In genomic region chrX:36329040-36329649, GRCm38 (mm10) we compare ENCODE assay signal across 8 mouse cellular contexts. TPM values are rescaled to one million over a fixed set of nuclear protein-coding genes. Genes with fewer than 3 reads are reported as not detected.
DNase-seq lines count a peak whose midpoint lies in the region; ATAC-seq and TF ChIP-seq lines count a peak whose summit lies in the region.

No protein-coding gene starts in this region.

- 0 out of 2 replicates have a peak, but pooled peaks cover 6% of the 10 kb centered on the region for H3K9me3 ChIP-seq in forebrain, embryonic 10.5 days
- no peaks in the 10 kb centered on the region for H3K9me3 ChIP-seq in hindbrain, embryonic 15.5 days

- no peak for TF ChIP-seq CTCF in bone marrow, adult 2 months (IDR thresholded peaks at IDR 0.05; ENCODE audit: control insufficient read depth, insufficient read depth, low read length)

- H3K4me1 ChIP-seq in bone marrow, adult 2 months (ENCODE audit: control insufficient read depth, insufficient read depth, low read length): no peaks in the 10 kb centered on the region
- peaks cover 18% of the 10 kb centered on the region; the same call in 1 of the 2 replicates for H3K4me1 ChIP-seq in forebrain, embryonic 10.5 days
- peaks cover 10% of the 10 kb centered on the region; the same call in 1 of the 2 replicates for H3K4me1 ChIP-seq in hindbrain, embryonic 15.5 days (replicated peaks)

- H3K4me2 ChIP-seq in hindbrain, embryonic 15.5 days: peak overlapping the region; percentile 94
- peak overlapping the region; percentile 67 for H3K4me2 ChIP-seq in myocyte (ENCODE audit: low read depth)

- H3K36me3 ChIP-seq in forebrain, embryonic 10.5 days (replicated peaks): no peaks in the 10 kb centered on the region
- H3K36me3 ChIP-seq in hindbrain, embryonic 15.5 days: no peaks in the 10 kb centered on the region
- H3K36me3 ChIP-seq in myocyte (ENCODE audit: control insufficient read depth, insufficient read depth): no peaks in the 10 kb centered on the region

- WGBS in bone marrow, adult 2 months: 23% methylated on average over 53 of the region's 66 CpGs
- 17% methylated on average over 50 of the region's 66 CpGs for WGBS in forebrain, embryonic 10.5 days
- 22% methylated on average over 45 of the region's 66 CpGs for WGBS in hindbrain, embryonic 15.5 days

- H3K27me3 ChIP-seq in forebrain, embryonic 10.5 days (ENCODE audit: poor library complexity, severe bottlenecking): peaks cover 62% of the 10 kb centered on the region
- H3K27me3 ChIP-seq in hindbrain, embryonic 15.5 days: no peaks in the 10 kb centered on the region
- H3K27me3 ChIP-seq in myocyte (ENCODE audit: control insufficient read depth, insufficient read depth, insufficient read length): no peaks in the 10 kb centered on the region

- ATAC-seq in hindbrain, embryonic 15.5 days (ENCODE audit: low FRiP score, low read depth): peak; percentile 59
- ATAC-seq in erythroid progenitor cell, adult 5-6 weeks (replicated peaks; ENCODE audit: low FRiP score, poor library complexity, severe bottlenecking): no peak

- DNase-seq in ovary, postnatal 14 days (ENCODE audit: low spot score): peak; percentile 4
- no peak for DNase-seq in ovary, postnatal 10 days (ENCODE audit: low spot score)
- DNase-seq in forebrain, embryonic 10.5 days (ENCODE audit: extremely low spot score, low spot score): peak; percentile 15
- peak; percentile 15 for DNase-seq in liver

- H3K79me2 ChIP-seq in myocyte (ENCODE audit: control insufficient read depth, insufficient read depth): no peaks in the 10 kb centered on the region

- no peak overlapping the region for H3ac ChIP-seq in myocyte (ENCODE audit: control insufficient read depth, insufficient read length)

- no peak overlapping the region; the same call in 1 of the 2 replicates for H3K27ac ChIP-seq in bone marrow, adult 2 months (ENCODE audit: control insufficient read depth, insufficient read depth, low read depth, low read length, poor library complexity)
- peak overlapping the region; percentile 60; the same call in 1 of the 2 replicates for H3K27ac ChIP-seq in forebrain, embryonic 10.5 days
- no peak overlapping the region for H3K27ac ChIP-seq in hindbrain, embryonic 15.5 days (replicated peaks)

- no peak for TF ChIP-seq POLR2A in bone marrow, adult 2 months (IDR thresholded peaks at IDR 0.05; ENCODE audit: borderline replicate concordance, control insufficient read depth, low read depth, low read length)
- no peak for TF ChIP-seq POLR2A in myocyte (IDR thresholded peaks at IDR 0.05; ENCODE audit: insufficient read length, low read depth)

- no peak overlapping the region; the same call in none of the 2 replicates for H3K9ac ChIP-seq in hindbrain, embryonic 15.5 days

- peak overlapping the region; percentile 64 for H3K4me3 ChIP-seq in bone marrow, adult 2 months (replicated peaks; ENCODE audit: control insufficient read depth, low read depth, low read length)
- peak overlapping the region; percentile 56 for H3K4me3 ChIP-seq in forebrain, embryonic 10.5 days
- H3K4me3 ChIP-seq in hindbrain, embryonic 15.5 days: peak overlapping the region; percentile 49
- H3K4me3 ChIP-seq in myocyte: peak overlapping the region; percentile 28

TF ChIP-seq in myocyte, 11 proteins besides CTCF, POLR2A, EP300 and RAD21:
- no peak for TF ChIP-seq MAX (IDR thresholded peaks at IDR 0.05; ENCODE audit: low read depth)
- no peak for TF ChIP-seq CEBPB (IDR thresholded peaks at IDR 0.05; ENCODE audit: insufficient read depth, poor library complexity, severe bottlenecking)
- TF ChIP-seq USF1 (IDR thresholded peaks at IDR 0.05; ENCODE audit: low read depth): no peak
- TF ChIP-seq REST (IDR thresholded peaks at IDR 0.05; ENCODE audit: insufficient read depth, insufficient read length): no peak
- no peak for TF ChIP-seq TCF3 (IDR thresholded peaks at IDR 0.05; ENCODE audit: insufficient read length, low read depth)
- no peak for TF ChIP-seq MYOG (IDR thresholded peaks at IDR 0.05; ENCODE audit: control insufficient read depth in 1 of 3, insufficient read depth in 1 of 3, insufficient read length in 2 of 3, low read depth in 2 of 3)
- TF ChIP-seq MYOD1 (IDR thresholded peaks at IDR 0.05; ENCODE audit: control insufficient read depth in 1 of 3, insufficient read length in 2 of 3, low read depth in 2 of 3): no peak
- no peak for TF ChIP-seq E2F4 (IDR thresholded peaks at IDR 0.05; ENCODE audit: insufficient read depth)
- no peak for TF ChIP-seq POLR2AphosphoS2 (IDR thresholded peaks at IDR 0.05; ENCODE audit: insufficient read length, low read depth)
- no peak for TF ChIP-seq SRF (IDR thresholded peaks at IDR 0.05; ENCODE audit: control insufficient read depth, insufficient read length, low read depth)
- no peak for TF ChIP-seq TCF12 (IDR thresholded peaks at IDR 0.05; ENCODE audit: insufficient read depth, poor library complexity, severe bottlenecking)

RNA-seq across cellular contexts. Expression of gene Lonrf3, which starts 1.0 kb away (rescaled TPM):
- polyA plus RNA-seq in bone marrow, adult 2 months (2011; ENCODE audit: insufficient read depth, insufficient read length, low replicate concordance, missing spikeins): 0.72 and 2.0 TPM in 2 replicates
- 0.53 and 0.93 TPM in 2 replicates for polyA plus RNA-seq in forebrain, embryonic 10.5 days (2016; fragmentation: Nextera tagmentation; extraction: Ambion mirVana)
- polyA plus RNA-seq in hindbrain, embryonic 15.5 days (2015; fragmentation: Nextera tagmentation; extraction: Ambion mirVana): 0.34 and 0.41 TPM in 2 replicates
- 1.4 TPM for polyA plus RNA-seq in myocyte (2012; fragmentation: generic; extraction: Trizol)
- 2.1 and 4.0 TPM in 2 replicates for total RNA-seq in erythroid progenitor cell, adult 5-6 weeks (2015; ENCODE audit: low replicate concordance)
- 0.26 and 4.7 TPM in 2 replicates for total RNA-seq in erythroid progenitor cell, adult 5-6 weeks (2017; ENCODE audit: low replicate concordance)
